Mouse (Mus musculus) ES-E14 (cell line): ENCODE results near the gene Cgn.

ENCODE experiments used
- CHD2 ChIP-seq: IDR thresholded peaks from 2 replicates; pipeline ENCODE4 v1.6.1; 2014; ENCODE audit warnings: mild to moderate bottlenecking, low read depth, low read length, inconsistent platforms
- HCFC1 ChIP-seq: IDR thresholded peaks from 2 replicates; pipeline ENCODE4 v1.6.1; 2012; ENCODE audit warnings: low read length, inconsistent platforms, borderline replicate concordance; ENCODE audit not compliant: insufficient read depth
- MAFK ChIP-seq: IDR thresholded peaks from 2 replicates; pipeline ENCODE4 v1.6.1; 2014; ENCODE audit warnings: mild to moderate bottlenecking, low read depth, low read length, inconsistent platforms; ENCODE audit not compliant: insufficient read depth
- ZC3H11A ChIP-seq: IDR thresholded peaks from 2 replicates; pipeline ENCODE4 v1.6.1; 2012; ENCODE audit warnings: low read depth, mild to moderate bottlenecking, inconsistent platforms, low read length, borderline replicate concordance
- ZNF384 ChIP-seq: IDR thresholded peaks from 2 replicates; pipeline ENCODE4 v1.6.1; 2012; ENCODE audit warnings: low read depth, low read length, inconsistent platforms

DNA sequence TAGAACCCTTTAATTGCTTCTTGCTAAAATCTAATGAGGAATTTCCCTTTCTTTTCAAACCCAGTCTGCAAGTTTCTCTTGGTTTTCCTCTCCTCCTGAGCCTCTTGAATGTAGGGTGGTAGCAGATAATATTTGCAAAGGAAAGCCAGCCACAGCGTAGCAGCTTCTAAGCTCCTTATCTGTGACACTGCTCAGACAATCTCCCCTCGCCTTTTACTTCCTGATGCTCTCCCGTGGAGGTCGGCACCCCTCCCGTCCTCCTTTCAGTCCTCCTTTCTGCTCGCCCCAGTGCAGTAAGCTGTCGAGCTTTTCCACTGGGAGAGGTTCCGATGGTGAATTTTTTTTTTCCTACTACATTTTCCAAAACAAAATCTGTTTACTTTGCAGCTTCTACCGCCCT, 45.8 kb upstream of the Cgn start:
- TF ChIP-seq CHD2: no peak
- TF ChIP-seq ZC3H11A: no peak
- no peak for TF ChIP-seq MAFK
- TF ChIP-seq HCFC1: no peak
- TF ChIP-seq ZNF384: no peak
